Mouse (Mus musculus) stomach, postnatal 0 days (tissue): ENCODE results near the gene Dnaaf3.

Source experiments
- CTCF ChIP-seq: IDR thresholded peaks from 2 replicates; pipeline ENCODE4 v1.5.1; 2016; ENCODE audit warnings: antibody characterized with exemption, low read depth, mild to moderate bottlenecking, moderate library complexity
- EP300 ChIP-seq: optimal IDR thresholded peaks from 2 replicates; pipeline ENCODE3; 2016; ENCODE audit warnings: antibody characterized with exemption

DNA sequence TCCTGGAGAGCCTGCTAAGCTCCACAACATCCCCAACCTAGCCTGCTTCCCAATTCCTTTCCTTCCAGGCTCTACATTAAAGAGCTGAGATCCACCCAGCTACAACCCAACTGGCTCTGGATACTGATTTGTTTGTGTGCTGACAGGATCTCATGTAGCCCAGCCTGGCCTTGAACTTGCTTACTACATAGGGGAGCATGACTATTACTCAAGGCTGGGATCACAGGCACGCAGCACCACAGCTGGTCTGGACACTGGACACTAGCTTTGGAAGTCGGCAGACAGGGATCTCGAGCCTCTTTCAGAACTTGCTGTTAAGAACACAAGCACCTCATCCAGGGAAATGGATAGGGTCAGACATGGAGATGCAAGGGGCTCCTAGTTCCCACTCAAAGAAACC, 35.8 kb downstream of the Dnaaf3 start:
- no peak for TF ChIP-seq EP300
- TF ChIP-seq CTCF = no peak
